Mouse (Mus musculus) CH12.LX (cell line): ENCODE measurements around the gene Ezr. TPM values are rescaled to one million over a fixed set of nuclear protein-coding genes. Genes with fewer than 3 reads are reported as not detected.

Experiments used
- DNase-seq: peaks from one replicate; pipeline ENCODE4 v3.0.0-alpha.2; 2013; ENCODE audit errors: extremely low read depth
- H3K27ac ChIP-seq: 2 replicates; pipeline ENCODE4 v1.5.1; 2012; ENCODE audit warnings: low read depth, mild to moderate bottlenecking, control low read depth, moderate library complexity; ENCODE audit not compliant: insufficient read depth
- H3K27me3 ChIP-seq: replicated peaks from 2 replicates; pipeline ENCODE3; 2012; ENCODE audit warnings: inconsistent platforms
- H3K36me3 ChIP-seq, 2 experiments: replicated peaks in 1 of 2; 2 replicates each; pipeline versions ENCODE3 to v1.6.1; 2012; ENCODE audit warnings: inconsistent platforms in 1 of 2, low read length in 1 of 2, mild to moderate bottlenecking in 1 of 2, mixed read lengths in 1 of 2, moderate library complexity in 1 of 2; ENCODE audit not compliant: control insufficient read depth in 1 of 2, insufficient read depth in 1 of 2
- H3K4me1 ChIP-seq, 2 experiments: 2 replicates each; pipeline ENCODE4 v1.6.1; 2012; ENCODE audit warnings: inconsistent platforms in 1 of 2, moderate library complexity in 1 of 2; ENCODE audit not compliant: insufficient read depth in 2 of 2, control insufficient read depth in 1 of 2
- H3K4me2 ChIP-seq: 2 replicates; pipeline ENCODE4 v1.6.1; 2012; ENCODE audit warnings: low read depth, mild to moderate bottlenecking, control low read depth; ENCODE audit not compliant: poor library complexity, insufficient read depth, severe bottlenecking
- H3K4me3 ChIP-seq, 3 experiments: fragments of 150-350 bp in 1 of 3; sonication (generic) in 1 of 3; replicated peaks in 1 of 3; 2 replicates each; pipeline versions ENCODE3 to v1.5.1; 2011 to 2012; ENCODE audit warnings: low read depth in 2 of 3, low read length in 2 of 3, mild to moderate bottlenecking in 2 of 3, moderate library complexity in 2 of 3, control low read depth in 1 of 3, improper control_type of control experiment in 1 of 3, inconsistent platforms in 1 of 3, mixed read lengths in 1 of 3; ENCODE audit not compliant: poor library complexity in 1 of 3
- H3K79me2 ChIP-seq: replicated peaks from 2 replicates; pipeline ENCODE4 v1.6.1; 2012; ENCODE audit warnings: mild to moderate bottlenecking, moderate library complexity; ENCODE audit not compliant: control insufficient read depth, poor library complexity, insufficient read depth, severe bottlenecking; ENCODE audit errors: extremely low read depth
- H3K9ac ChIP-seq: 2 replicates; pipeline ENCODE4 v1.6.1; 2012; ENCODE audit warnings: low read depth, mild to moderate bottlenecking, control low read depth, moderate library complexity; ENCODE audit not compliant: insufficient read depth
- H3K9me3 ChIP-seq: replicated peaks from 2 replicates; pipeline ENCODE3; 2012; ENCODE audit warnings: low read length, inconsistent platforms, mixed read lengths
- BHLHE40 ChIP-seq: IDR thresholded peaks from 2 replicates; pipeline ENCODE4 v1.6.1; 2011; ENCODE audit warnings: mild to moderate bottlenecking, low read depth, low read length, improper control_type of control experiment
- CHD1 ChIP-seq: IDR thresholded peaks from 2 replicates; pipeline ENCODE4 v1.6.1; 2012; ENCODE audit warnings: low read depth, low read length, improper control_type of control experiment, inconsistent platforms
- CHD2 ChIP-seq: IDR thresholded peaks from 2 replicates; pipeline ENCODE4 v1.6.1; 2011; ENCODE audit warnings: low read length, improper control_type of control experiment
- CTCF ChIP-seq, 2 experiments: IDR thresholded peaks in 1 of 2; conservative IDR thresholded peaks in 1 of 2; 2 replicates each; pipeline ENCODE4 v1.5.1; 2011 to 2012; ENCODE audit warnings: low read depth in 2 of 2, low read length in 2 of 2, improper control_type of control experiment in 1 of 2, inconsistent platforms in 1 of 2, mild to moderate bottlenecking in 1 of 2, moderate library complexity in 1 of 2
- E2F4 ChIP-seq: IDR thresholded peaks from 2 replicates; pipeline ENCODE4 v1.6.1; 2011; ENCODE audit warnings: low read depth, low read length, improper control_type of control experiment; ENCODE audit not compliant: insufficient replicate concordance
- ELF1 ChIP-seq: IDR thresholded peaks from 2 replicates; pipeline ENCODE4 v1.6.1; 2014; ENCODE audit warnings: low read depth, mild to moderate bottlenecking, inconsistent platforms, low read length, improper control_type of control experiment
- EP300 ChIP-seq: IDR thresholded peaks from 2 replicates; pipeline ENCODE4 v1.6.1; 2011; ENCODE audit warnings: low read length, improper control_type of control experiment
- ETS1 ChIP-seq: conservative IDR thresholded peaks from 2 replicates; pipeline ENCODE4 v1.6.1; 2012; ENCODE audit warnings: low read depth, mild to moderate bottlenecking, inconsistent platforms, low read length, improper control_type of control experiment, moderate library complexity
- HCFC1 ChIP-seq: IDR thresholded peaks from 2 replicates; pipeline ENCODE4 v1.6.1; 2012; ENCODE audit warnings: low read depth, mild to moderate bottlenecking, inconsistent platforms, low read length, improper control_type of control experiment
- IRF4 ChIP-seq: IDR thresholded peaks from 2 replicates; pipeline ENCODE4 v1.6.1; 2014; ENCODE audit warnings: low read depth, mild to moderate bottlenecking, inconsistent platforms, low read length, improper control_type of control experiment
- KAT2A ChIP-seq: IDR thresholded peaks from 2 replicates; pipeline ENCODE4 v1.6.1; 2012; ENCODE audit warnings: low read length, improper control_type of control experiment, inconsistent platforms; ENCODE audit not compliant: insufficient replicate concordance
- MAFK ChIP-seq: IDR thresholded peaks from 2 replicates; pipeline ENCODE4 v1.6.1; 2011; ENCODE audit warnings: low read length, improper control_type of control experiment; ENCODE audit not compliant: insufficient replicate concordance
- MAX ChIP-seq: IDR thresholded peaks from 2 replicates; pipeline ENCODE4 v1.6.1; 2011; ENCODE audit warnings: low read length, improper control_type of control experiment
- MAZ ChIP-seq: IDR thresholded peaks from 2 replicates; pipeline ENCODE4 v1.6.1; 2012; ENCODE audit warnings: low read depth, mild to moderate bottlenecking, inconsistent platforms, low read length, improper control_type of control experiment, moderate library complexity
- MYC ChIP-seq: IDR thresholded peaks from 2 replicates; pipeline ENCODE4 v1.6.1; 2011; ENCODE audit warnings: low read depth, mild to moderate bottlenecking, improper control_type of control experiment, low read length
- POLR2A ChIP-seq: IDR thresholded peaks from 2 replicates; pipeline ENCODE4 v1.6.1; 2011; ENCODE audit warnings: low read depth, mild to moderate bottlenecking, improper control_type of control experiment, low read length
- POLR2AphosphoS2 ChIP-seq: IDR thresholded peaks from 2 replicates; pipeline ENCODE4 v1.6.1; 2011; ENCODE audit warnings: low read depth, low read length, improper control_type of control experiment
- RAD21 ChIP-seq: IDR thresholded peaks from 2 replicates; pipeline ENCODE4 v1.6.1; 2011; ENCODE audit warnings: low read depth, mild to moderate bottlenecking, low read length, improper control_type of control experiment, moderate library complexity
- RCOR1 ChIP-seq: conservative IDR thresholded peaks from 2 replicates; pipeline ENCODE4 v1.6.1; 2012; ENCODE audit warnings: low read depth, mild to moderate bottlenecking, inconsistent platforms, low read length, improper control_type of control experiment
- SMC3 ChIP-seq: IDR thresholded peaks from 2 replicates; pipeline ENCODE4 v1.6.1; 2011; ENCODE audit warnings: low read depth, low read length, improper control_type of control experiment
- TBP ChIP-seq: conservative IDR thresholded peaks from 2 replicates; pipeline ENCODE4 v1.6.1; 2011; ENCODE audit warnings: low read depth, low read length, improper control_type of control experiment
- TCF12 ChIP-seq: IDR thresholded peaks from 2 replicates; pipeline ENCODE4 v1.6.1; 2014; ENCODE audit warnings: low read depth, mild to moderate bottlenecking, inconsistent platforms, low read length, improper control_type of control experiment
- UBTF ChIP-seq: IDR thresholded peaks from 2 replicates; pipeline ENCODE4 v1.6.1; 2012; ENCODE audit warnings: low read depth, mild to moderate bottlenecking, inconsistent platforms, low read length, improper control_type of control experiment, moderate library complexity
- USF1 ChIP-seq: IDR thresholded peaks from 2 replicates; pipeline ENCODE4 v1.6.1; 2014; ENCODE audit warnings: low read depth, mild to moderate bottlenecking, inconsistent platforms, low read length, improper control_type of control experiment
- ZC3H11A ChIP-seq: IDR thresholded peaks from 2 replicates; pipeline ENCODE4 v1.6.1; 2012; ENCODE audit warnings: low read depth, mild to moderate bottlenecking, inconsistent platforms, low read length, improper control_type of control experiment
- ZKSCAN1 ChIP-seq: IDR thresholded peaks from 2 replicates; pipeline ENCODE4 v1.6.1; 2012; ENCODE audit warnings: low read depth, inconsistent platforms, low read length, improper control_type of control experiment, borderline replicate concordance
- ZMIZ1 ChIP-seq: IDR thresholded peaks from 2 replicates; pipeline ENCODE4 v1.6.1; 2012; ENCODE audit warnings: low read depth, mild to moderate bottlenecking, inconsistent platforms, low read length, improper control_type of control experiment
- dilution Hi-C: fragments of 300-500 bp; cut with MboI; formaldehyde crosslinking; loops from 2 replicates; pipeline ENCODE4 v1.14.3; 2020; ENCODE audit warnings: low sequenced_read_pairs; ENCODE audit not compliant: extremely low pct_unique_long_range_greater_than_20kb, extremely low pct_ligation_motif_present
- in situ Hi-C: fragments of 300-500 bp; cut with MboI; formaldehyde crosslinking; loops from 3 replicates; pipeline ENCODE4 v1.14.3; 2019; ENCODE audit warnings: low sequenced_read_pairs, low pct_ligation_motif_present, low pct_unique_long_range_greater_than_20kb, mixed read lengths
- polyA plus RNA-seq: library from polyadenylated mRNA; unstranded; fragments of >175 nt; gene quantifications from 2 replicates; pipeline ENCODE4 v1.2.1, GENCODE M21; 2012; ENCODE audit warnings: low read depth; ENCODE audit not compliant: insufficient read length
- total RNA-seq, 2 experiments: library from RNA; depleted of rRNA; stranded (reverse); fragments of 300-350 nt in 1 of 2; fragments of >200 nt in 1 of 2; gene quantifications; 2 replicates each; pipeline ENCODE4 v1.2.3; 2012 to 2014

Ezr gene
- total and polyA plus RNA-seq, 3 experiments, result 107 to 207 (median 123) TPM

- H3K9me3 ChIP-seq, result no peaks in the 10 kb centered on the region
- peaks cover 29 to 90% of the 10 kb centered on the region in 2 experiments for H3K36me3 ChIP-seq
- H3K4me1 ChIP-seq, result peaks cover 0 to 61% of the 10 kb centered on the region in 2 experiments; a peak in 3 of 4 replicates
- no peaks in the 10 kb centered on the region for H3K27me3 ChIP-seq
- H3K79me2 ChIP-seq, result peaks cover 91% of the 10 kb centered on the region
- dilution Hi-C loops (no loop called here), in situ Hi-C loops (no loop called here)
- no peak for TF ChIP-seq TBP
- no peak for TF ChIP-seq MAFK
- no peak for TF ChIP-seq MAX
- TF ChIP-seq MAZ, result no peak
- TF ChIP-seq CHD1, result no peak
- TF ChIP-seq UBTF, result no peak
- no peak for TF ChIP-seq E2F4
- TF ChIP-seq ZKSCAN1, result no peak
- no peak for TF ChIP-seq TCF12
- TF ChIP-seq EP300, result no peak
- no peak for TF ChIP-seq CHD2
- no peak for TF ChIP-seq ELF1
- TF ChIP-seq SMC3, result no peak
- no peak for TF ChIP-seq BHLHE40
- TF ChIP-seq RAD21, result no peak
- TF ChIP-seq CTCF (conservative IDR thresholded peaks at IDR 0.05 in 1 of 2, IDR thresholded peaks at IDR 0.05 in 1 of 2; ENCODE audit: low read depth in 2 of 2, low read length in 2 of 2), result no peak
- TF ChIP-seq POLR2A, result no peak
- TF ChIP-seq MYC, result no peak
- TF ChIP-seq ZMIZ1, result no peak
- H3K27ac ChIP-seq, result no peak overlapping the region
- H3K4me2 ChIP-seq, result no peak overlapping the region
- H3K4me3 ChIP-seq, result no peak overlapping the region
- no peak for DNase-seq
- no peak overlapping the region for H3K9ac ChIP-seq
Observed at GRCm38 (mm10) chr17:6769602-6770001, 13.0 kb downstream of the Ezr start.

GRCm38 (mm10) chr17:6768301-6768788 lies 14.2 kb downstream of the Ezr start:
- H3K79me2 ChIP-seq, result peaks cover 91% of the 10 kb centered on the region
- dilution Hi-C loops (no loop called here), in situ Hi-C loops (no loop called here)
- H3K36me3 ChIP-seq, result peaks cover 19 to 88% of the 10 kb centered on the region in 2 experiments
- H3K9me3 ChIP-seq, result no peaks in the 10 kb centered on the region
- no peak for DNase-seq
- no peak overlapping the region for H3K27ac ChIP-seq
- H3K4me2 ChIP-seq, result no peak overlapping the region
- H3K4me3 ChIP-seq, result no peak overlapping the region
- TF ChIP-seq POLR2AphosphoS2 (no peak), IRF4 (no peak), MAZ (no peak), RCOR1 (no peak), ETS1 (no peak), CHD2 (no peak), HCFC1 (no peak), SMC3 (no peak), MYC (no peak), ZMIZ1 (no peak), USF1 (no peak), RAD21 (no peak), ZC3H11A (no peak), KAT2A (no peak)
- H3K27me3 ChIP-seq, result no peaks in the 10 kb centered on the region
- H3K4me1 ChIP-seq, result peaks cover 0 to 58% of the 10 kb centered on the region in 2 experiments; a peak in 3 of 4 replicates
- no peak overlapping the region for H3K9ac ChIP-seq
